Mouse (Mus musculus): Measurements from ENCODE around the gene Fez2. TPM values are rescaled to one million over a fixed set of nuclear protein-coding genes. Genes with fewer than 3 reads are reported as not detected.
A peak's percentile ranks its signal among the peaks of the same experiment; 100 is the strongest.

Fez2 gene
- total RNA-seq (2014; fragmentation: Nextera tagmentation) = 7.3 and 8.8 TPM in 2 replicates
- total RNA-seq (2017) = 14.7 and 17.6 TPM in 2 replicates

GRCm38 (mm10) chr17:78417381-78418281 lies at the start of gene Fez2:
Fez2 (minus strand) TSS chr17:78418152.
- ATAC-seq (replicated peaks; ENCODE audit: low FRiP score, low TSS enrichment, poor library complexity, severe bottlenecking) = peak; percentile 91

- no peak for ATAC-seq (replicated peaks; ENCODE audit: low FRiP score, low TSS enrichment, poor library complexity, severe bottlenecking)
Measured at GRCm38 (mm10) chr17:78465500-78465899, 47.5 kb upstream of the Fez2 start.

- ATAC-seq (replicated peaks; ENCODE audit: low FRiP score, low TSS enrichment, poor library complexity, severe bottlenecking) = no peak
Measured at GRCm38 (mm10) chr17:78465071-78465470, 47.1 kb upstream of the Fez2 start.

GRCm38 (mm10) chr17:78460140-78460539 lies 42.2 kb upstream of the Fez2 start:
- no peak for ATAC-seq (replicated peaks; ENCODE audit: low FRiP score, low TSS enrichment, poor library complexity, severe bottlenecking)

- ATAC-seq (replicated peaks; ENCODE audit: low FRiP score, low TSS enrichment, poor library complexity, severe bottlenecking) = no peak
Measured at GRCm38 (mm10) chr17:78455556-78455955, 37.6 kb upstream of the Fez2 start.

- peak; percentile 94 for ATAC-seq (replicated peaks; ENCODE audit: low FRiP score, low TSS enrichment, poor library complexity, severe bottlenecking)
Measured at GRCm38 (mm10) chr17:78455114-78455513, 37.2 kb upstream of the Fez2 start.

- ATAC-seq (replicated peaks; ENCODE audit: low FRiP score, low TSS enrichment, poor library complexity, severe bottlenecking) = no peak
Measured at GRCm38 (mm10) chr17:78454189-78454977, 36.4 kb upstream of the Fez2 start.

GRCm38 (mm10) chr17:78453529-78453928 lies 35.6 kb upstream of the Fez2 start:
- no peak for ATAC-seq (replicated peaks; ENCODE audit: low FRiP score, low TSS enrichment, poor library complexity, severe bottlenecking)

- no peak for ATAC-seq (replicated peaks; ENCODE audit: low FRiP score, low TSS enrichment, poor library complexity, severe bottlenecking)
Measured at GRCm38 (mm10) chr17:78451886-78452285, 33.9 kb upstream of the Fez2 start.

- ATAC-seq (replicated peaks; ENCODE audit: low FRiP score, low TSS enrichment, poor library complexity, severe bottlenecking) = 0 out of 2 replicates have a peak, but pooled peaks have one; percentile 12
Measured at GRCm38 (mm10) chr17:78451332-78451793, 33.4 kb upstream of the Fez2 start.

GRCm38 (mm10) chr17:78449635-78450197 lies 31.8 kb upstream of the Fez2 start:
- ATAC-seq (replicated peaks; ENCODE audit: low FRiP score, low TSS enrichment, poor library complexity, severe bottlenecking) = no peak

- ATAC-seq (replicated peaks; ENCODE audit: low FRiP score, low TSS enrichment, poor library complexity, severe bottlenecking) = no peak
Measured at GRCm38 (mm10) chr17:78444826-78445225, 26.9 kb upstream of the Fez2 start.

- ATAC-seq (replicated peaks; ENCODE audit: low FRiP score, low TSS enrichment, poor library complexity, severe bottlenecking) = no peak
Measured at GRCm38 (mm10) chr17:78440771-78441170, 22.8 kb upstream of the Fez2 start.

GRCm38 (mm10) chr17:78437161-78437560 lies 19.2 kb upstream of the Fez2 start:
- ATAC-seq (replicated peaks; ENCODE audit: low FRiP score, low TSS enrichment, poor library complexity, severe bottlenecking) = no peak

GRCm38 (mm10) chr17:78435661-78436060 lies 17.7 kb upstream of the Fez2 start:
- no peak for ATAC-seq (replicated peaks; ENCODE audit: low FRiP score, low TSS enrichment, poor library complexity, severe bottlenecking)

GRCm38 (mm10) chr17:78434746-78435145 lies 16.8 kb upstream of the Fez2 start:
- peak; percentile 87 for ATAC-seq (replicated peaks; ENCODE audit: low FRiP score, low TSS enrichment, poor library complexity, severe bottlenecking)

- peak; percentile 69 for ATAC-seq (replicated peaks; ENCODE audit: low FRiP score, low TSS enrichment, poor library complexity, severe bottlenecking)
Measured at GRCm38 (mm10) chr17:78430374-78430773, 12.4 kb upstream of the Fez2 start.

- ATAC-seq (replicated peaks; ENCODE audit: low FRiP score, low TSS enrichment, poor library complexity, severe bottlenecking) = no peak
Measured at GRCm38 (mm10) chr17:78429051-78429450, 11.1 kb upstream of the Fez2 start.

- ATAC-seq (replicated peaks; ENCODE audit: low FRiP score, low TSS enrichment, poor library complexity, severe bottlenecking) = no peak
Measured at GRCm38 (mm10) chr17:78425026-78425425, 7.1 kb upstream of the Fez2 start.

GRCm38 (mm10) chr17:78419216-78419615 lies 1.3 kb upstream of the Fez2 start:
- ATAC-seq (replicated peaks; ENCODE audit: low FRiP score, low TSS enrichment, poor library complexity, severe bottlenecking) = no peak
